Mouse (Mus musculus): ENCODE results near the gene Sh3tc1.
A peak's percentile ranks its signal among the peaks of the same experiment; 100 is the strongest.

The Sh3tc1 gene

GRCm38 (mm10) chr5:35739536-35740278 is at the start of gene Sh3tc1:
Gene Sh3tc1, minus strand, starts transcription at chr5:35739987.
- DNase-seq (ENCODE audit: extremely low spot score, low read depth, low spot score): no peak

GRCm38 (mm10) chr5:35788719-35789118 is 48.9 kb upstream of the Sh3tc1 start:
- no peak for DNase-seq (ENCODE audit: extremely low spot score, low read depth, low spot score)

DNA sequence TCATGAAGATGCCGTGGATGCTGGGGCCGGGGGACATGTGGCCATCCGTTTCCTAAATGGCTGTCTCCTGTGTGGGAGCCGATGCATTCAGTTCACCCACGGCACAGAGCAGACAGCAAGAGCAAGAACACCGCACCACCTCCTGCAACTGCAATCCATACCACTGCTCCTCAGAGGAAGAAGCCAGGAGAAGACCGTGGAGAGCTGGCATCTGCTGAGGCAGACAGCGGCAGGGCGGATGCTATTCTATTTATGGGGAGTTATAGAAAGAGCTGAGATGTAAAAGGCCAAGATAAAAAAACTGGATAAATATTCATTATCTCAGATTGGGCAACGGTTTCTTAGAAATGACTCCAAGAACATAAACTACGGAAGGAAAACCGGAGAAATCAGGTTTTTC is 48.1 kb upstream of the Sh3tc1 start:
- DNase-seq (ENCODE audit: extremely low spot score, low read depth, low spot score): no peak

DNA sequence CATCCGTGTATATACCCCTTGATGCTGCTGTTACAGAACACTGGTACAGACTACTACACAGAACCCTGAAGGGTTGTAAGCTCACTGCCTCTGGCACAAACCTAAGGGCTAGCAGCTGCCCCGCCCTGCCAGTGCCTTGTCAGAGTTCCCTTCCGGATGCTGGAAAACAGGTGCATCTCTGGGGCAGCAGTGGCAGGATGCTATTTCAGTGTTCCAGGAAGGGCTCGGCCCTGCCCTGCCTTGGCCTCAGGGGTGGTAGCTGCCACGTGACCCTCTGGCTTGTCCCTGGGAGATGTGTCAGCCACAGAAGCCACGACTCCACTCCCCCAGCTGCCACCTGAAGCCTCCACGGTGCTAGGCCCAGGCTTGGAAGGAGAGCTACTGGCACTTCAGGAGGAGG is 46.1 kb upstream of the Sh3tc1 start:
- no peak for DNase-seq (ENCODE audit: extremely low spot score, low read depth, low spot score)

GRCm38 (mm10) chr5:35782648-35783180 is 42.9 kb upstream of the Sh3tc1 start:
- DNase-seq (ENCODE audit: extremely low spot score, low read depth, low spot score): no peak

- DNase-seq (ENCODE audit: extremely low spot score, low read depth, low spot score): no peak
These were observed 41.3 kb upstream of the Sh3tc1 start for GRCm38 (mm10) chr5:35781116-35781515.

DNA sequence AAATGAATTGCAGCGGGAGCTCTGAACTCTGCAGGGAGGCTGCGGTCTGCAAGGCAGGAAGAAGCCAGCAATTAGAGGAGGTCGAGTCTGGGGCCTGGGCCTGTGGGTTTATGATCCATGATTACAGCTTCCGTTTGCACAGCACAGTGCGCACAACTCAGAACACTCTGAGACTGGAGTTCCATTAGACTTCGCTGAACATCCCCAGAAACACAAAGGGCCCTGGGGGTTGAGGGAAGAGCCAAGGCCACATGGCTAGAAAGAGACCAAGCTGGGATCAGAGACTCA is 34.3 kb upstream of the Sh3tc1 start:
- DNase-seq (ENCODE audit: extremely low spot score, low read depth, low spot score): no peak

DNA sequence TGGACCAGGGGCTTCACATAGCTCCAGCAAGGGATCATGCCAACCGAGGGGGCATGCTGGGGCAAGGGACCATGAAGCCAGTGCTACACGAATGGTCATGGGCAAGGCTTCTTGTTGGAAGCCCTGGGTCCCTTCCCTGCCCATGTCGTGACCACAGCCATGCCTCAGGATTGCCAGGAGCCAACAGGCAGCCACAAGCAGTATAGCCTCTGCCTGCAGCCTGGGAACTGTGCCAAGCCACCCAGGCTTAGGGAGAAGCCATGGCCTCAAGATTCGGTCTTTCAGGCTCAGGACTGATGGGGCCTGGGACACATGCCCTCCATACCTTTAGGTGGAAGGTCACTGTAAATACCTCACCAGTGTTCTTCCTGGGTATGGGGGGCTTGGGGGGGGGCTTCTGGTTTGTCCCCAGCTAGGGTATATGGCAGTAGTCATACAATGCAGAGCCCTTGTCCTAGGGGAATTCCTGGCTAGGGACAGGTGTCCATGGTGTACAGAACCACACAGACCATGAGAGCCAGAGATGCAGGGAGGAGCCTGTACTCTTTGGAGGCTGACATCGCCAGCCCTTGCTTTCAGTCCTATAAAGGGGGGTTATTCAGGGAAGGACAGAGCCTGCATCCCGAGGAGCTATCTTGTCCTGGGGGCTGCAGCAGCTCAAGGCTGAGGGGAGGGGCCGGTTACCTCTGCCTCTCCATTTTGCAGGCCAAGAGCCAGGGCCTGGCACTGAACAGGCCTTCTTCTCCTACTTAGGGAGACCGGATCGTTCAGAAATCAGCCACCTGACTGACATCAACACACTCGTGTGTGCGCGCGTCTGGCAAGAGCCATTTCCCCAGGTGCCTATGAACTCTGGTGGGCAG is 33.7 kb upstream of the Sh3tc1 start:
- no peak for DNase-seq (ENCODE audit: extremely low spot score, low read depth, low spot score)

DNA sequence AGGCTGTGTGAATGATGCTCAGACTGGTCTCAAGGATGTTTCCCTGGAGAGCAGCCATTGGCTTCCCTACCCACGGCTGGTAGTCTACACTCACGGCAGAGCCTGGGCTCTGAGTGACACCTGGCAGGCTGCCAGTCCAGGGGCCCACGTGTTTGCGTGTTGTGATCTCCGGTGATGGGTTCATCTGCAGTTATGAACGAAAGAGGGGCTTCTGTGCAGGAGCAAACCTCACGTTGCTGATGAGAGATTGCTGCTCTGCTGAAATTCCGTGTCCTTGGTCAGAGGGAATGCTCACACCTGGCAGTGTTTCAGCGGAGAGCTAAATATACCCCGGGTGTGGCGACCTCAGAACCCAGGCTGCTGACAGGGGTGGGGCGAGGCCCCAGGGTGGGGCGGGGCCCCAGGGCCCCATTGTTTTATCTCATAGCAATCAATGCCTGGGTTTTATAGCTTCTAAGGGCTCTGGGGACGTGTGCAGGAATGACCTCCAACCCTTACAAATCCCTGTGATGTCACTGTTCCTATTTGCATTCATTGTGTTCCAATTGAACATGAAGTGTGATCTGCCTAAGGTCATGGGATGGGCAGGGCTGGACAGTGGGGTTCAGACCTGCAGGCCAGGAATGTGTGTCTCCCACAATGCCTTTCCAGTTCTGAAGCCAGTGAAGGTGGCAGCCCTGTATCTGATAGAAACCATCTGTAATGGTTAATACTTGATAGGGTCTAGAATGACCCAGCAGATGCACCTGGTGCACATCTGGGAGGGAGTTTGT is 31.3 kb upstream of the Sh3tc1 start:
- DNase-seq (ENCODE audit: extremely low spot score, low read depth, low spot score): no peak

DNA sequence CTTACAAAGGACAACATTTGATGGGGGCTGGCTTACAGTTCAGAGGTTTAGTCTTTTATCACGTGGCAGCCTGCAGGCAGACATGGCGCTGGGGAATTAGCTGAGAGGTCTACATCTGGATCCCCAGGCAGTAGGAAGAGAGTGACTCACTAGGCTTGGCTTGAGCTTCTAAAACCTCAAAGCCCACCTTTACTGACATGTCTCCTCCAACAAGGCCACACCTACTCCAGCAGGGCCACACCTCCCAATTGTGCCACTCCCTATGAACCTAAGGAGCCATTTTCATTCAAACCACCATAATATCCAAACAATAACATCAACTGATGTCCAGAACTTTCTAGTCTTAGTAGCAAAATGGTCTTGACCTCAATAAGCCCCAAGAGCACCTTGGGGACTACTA is 30.5 kb upstream of the Sh3tc1 start:
- no peak for DNase-seq (ENCODE audit: extremely low spot score, low read depth, low spot score)

DNA sequence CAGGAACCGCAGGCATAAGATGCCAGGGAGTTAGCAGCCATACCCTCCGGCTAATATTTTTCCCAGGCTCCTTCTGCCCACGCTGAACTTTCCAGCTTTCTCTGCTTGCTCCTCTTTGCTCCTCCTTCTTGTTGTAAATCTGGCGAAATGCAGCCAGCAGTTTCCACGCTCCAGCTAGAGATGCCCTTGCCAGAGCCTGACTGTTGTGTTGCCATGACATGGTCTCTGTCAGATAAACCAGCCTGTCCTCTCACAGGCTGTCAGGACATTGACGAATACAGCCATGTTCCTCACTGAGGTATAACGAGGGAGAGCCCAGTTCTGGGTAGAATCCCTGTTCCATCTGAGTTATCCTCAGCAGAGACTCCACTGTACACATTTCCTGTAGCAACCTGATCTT is 29.2 kb upstream of the Sh3tc1 start:
- DNase-seq (ENCODE audit: extremely low spot score, low read depth, low spot score): no peak

GRCm38 (mm10) chr5:35768525-35768924 is 28.7 kb upstream of the Sh3tc1 start:
- DNase-seq (ENCODE audit: extremely low spot score, low read depth, low spot score): no peak

DNA sequence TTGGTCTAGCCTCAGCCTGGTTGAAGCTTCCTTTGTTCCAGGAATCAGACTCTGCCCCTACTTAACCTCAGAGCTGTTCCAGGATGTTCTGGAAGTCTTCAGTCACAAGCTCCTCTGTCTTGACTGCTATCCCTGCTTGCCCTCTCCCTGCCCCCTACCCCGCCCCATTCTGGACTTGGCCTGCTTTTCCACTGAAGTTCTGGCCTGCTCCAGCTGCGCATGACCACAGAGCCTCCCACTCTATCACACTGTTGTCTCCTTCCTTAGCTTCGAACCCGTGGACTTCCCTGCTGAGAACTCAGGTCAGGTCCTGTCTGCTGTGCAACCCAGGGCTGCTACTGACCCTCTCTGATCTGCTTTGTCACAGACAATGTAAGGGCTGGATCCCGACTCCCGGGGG is 26.1 kb upstream of the Sh3tc1 start:
- no peak for DNase-seq (ENCODE audit: extremely low spot score, low read depth, low spot score)

- DNase-seq (ENCODE audit: extremely low spot score, low read depth, low spot score): no peak
These were observed 23.1 kb upstream of the Sh3tc1 start for GRCm38 (mm10) chr5:35762850-35763249.

GRCm38 (mm10) chr5:35762388-35762787 is 22.6 kb upstream of the Sh3tc1 start:
- DNase-seq (ENCODE audit: extremely low spot score, low read depth, low spot score): no peak

- DNase-seq (ENCODE audit: extremely low spot score, low read depth, low spot score): no peak
These were observed 21.5 kb upstream of the Sh3tc1 start for GRCm38 (mm10) chr5:35761323-35761722.

DNA sequence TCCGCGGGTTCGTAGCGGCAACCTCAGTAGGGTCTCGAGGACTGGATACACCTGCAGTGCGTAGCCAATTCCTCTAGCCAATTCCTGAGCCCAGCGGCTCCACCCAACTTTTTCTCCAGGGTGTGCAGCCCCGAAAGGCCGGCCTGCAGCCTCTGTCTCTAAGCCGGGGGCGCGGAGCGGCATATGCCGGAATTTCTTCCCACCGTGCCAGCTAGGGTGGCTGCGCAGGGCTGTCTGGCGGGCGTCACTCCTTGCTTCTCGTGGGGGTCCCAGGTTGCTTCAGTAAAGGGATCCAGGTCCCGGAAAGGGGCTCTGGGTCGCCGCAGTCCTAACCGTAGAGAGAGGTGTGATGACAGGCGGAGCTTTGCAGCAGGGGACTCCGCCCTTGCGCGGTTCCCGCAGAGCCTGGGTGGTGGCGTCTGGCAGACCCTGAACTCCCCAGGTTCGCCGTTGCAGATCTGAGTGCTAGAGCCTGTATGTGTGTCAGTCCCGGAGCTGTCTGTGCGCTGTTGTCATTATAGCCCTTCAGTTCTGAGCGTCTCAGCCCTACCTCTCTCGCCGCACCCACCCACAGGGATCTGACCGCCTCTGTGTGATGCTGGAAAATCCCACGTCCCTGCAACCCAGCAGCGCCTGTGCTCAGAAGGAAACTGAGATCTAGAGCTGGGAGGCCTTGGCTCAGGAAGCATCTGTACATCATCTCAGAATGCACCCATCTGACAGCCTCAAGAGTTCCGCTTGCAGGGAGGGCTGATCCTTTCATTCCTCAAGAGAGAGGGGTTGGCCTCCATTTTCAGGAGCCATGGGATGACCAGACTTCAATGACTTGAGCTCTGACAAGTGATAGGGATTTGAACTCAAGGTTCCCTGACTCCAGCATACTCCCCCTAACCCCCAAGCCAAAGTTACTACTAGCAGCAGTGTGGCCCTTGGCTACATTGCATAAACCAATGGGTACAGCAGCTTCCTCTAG is 18.6 kb upstream of the Sh3tc1 start:
- no peak for DNase-seq (ENCODE audit: extremely low spot score, low read depth, low spot score)

GRCm38 (mm10) chr5:35757639-35758001 is 17.8 kb upstream of the Sh3tc1 start, which contains the start of gene Ablim2:
Gene Ablim2, plus strand, starts transcription at chr5:35757880.
- DNase-seq (ENCODE audit: extremely low spot score, low read depth, low spot score): peak; percentile 47

GRCm38 (mm10) chr5:35756997-35757638 is 17.3 kb upstream of the Sh3tc1 start:
- no peak for DNase-seq (ENCODE audit: extremely low spot score, low read depth, low spot score)

GRCm38 (mm10) chr5:35756020-35756419 is 16.2 kb upstream of the Sh3tc1 start:
- no peak for DNase-seq (ENCODE audit: extremely low spot score, low read depth, low spot score)

Data from hindlimb bud, embryonic 11.5 days (tissue).